Mouse (Mus musculus) liver, embryonic 13.5 days (tissue): ENCODE measurements around the gene B3galt6. TPM values are rescaled to one million over a fixed set of nuclear protein-coding genes. Genes with fewer than 3 reads are reported as not detected.
A peak's percentile ranks its signal among the peaks of the same experiment; 100 is the strongest.

Source experiments
- ATAC-seq: fragments of 200-750 bp; cut with Nextera tagmentation; 2 replicates; pipeline ENCODE4 v1.8.0; 2017; ENCODE audit warnings: low read depth, mild to moderate bottlenecking, moderate number of reproducible peaks, moderate library complexity
- DNase-seq: peaks from one replicate; pipeline ENCODE4 v3.0.0; 2022
- H3K27ac ChIP-seq: fragments of 300-500 bp; sonication (generic); 2 replicates; pipeline ENCODE4 v1.5.1; 2015; ENCODE audit warnings: moderate library complexity, mild to moderate bottlenecking, inconsistent platforms
- H3K27me3 ChIP-seq: fragments of 300-500 bp; sonication (generic); 2 replicates; pipeline ENCODE4 v1.6.1; 2015; ENCODE audit warnings: mild to moderate bottlenecking, inconsistent platforms
- H3K36me3 ChIP-seq: fragments of 300-500 bp; sonication (generic); 2 replicates; pipeline ENCODE4 v1.6.1; 2015; ENCODE audit warnings: mild to moderate bottlenecking, inconsistent platforms
- H3K4me1 ChIP-seq: fragments of 300-500 bp; sonication (generic); replicated peaks from 2 replicates; pipeline ENCODE4 v1.6.1; 2015; ENCODE audit warnings: inconsistent platforms
- H3K4me2 ChIP-seq: fragments of 300-500 bp; sonication (generic); 2 replicates; pipeline ENCODE4 v1.6.1; 2015; ENCODE audit warnings: inconsistent platforms, mild to moderate bottlenecking, moderate library complexity
- H3K4me3 ChIP-seq: fragments of 300-500 bp; sonication (generic); replicated peaks from 2 replicates; pipeline ENCODE4 v1.5.1; 2015; ENCODE audit warnings: mild to moderate bottlenecking, inconsistent platforms
- H3K9ac ChIP-seq: fragments of 300-500 bp; sonication (generic); 2 replicates; pipeline ENCODE4 v1.6.1; 2015; ENCODE audit warnings: mild to moderate bottlenecking, inconsistent platforms
- H3K9me3 ChIP-seq: fragments of 300-500 bp; sonication (generic); replicated peaks from 2 replicates; pipeline ENCODE4 v1.6.1; 2016; ENCODE audit warnings: inconsistent platforms
- WGBS: fragments of 180-500 bp; shearing (Covaris S2); methylation state at CpG from one replicate; pipeline ENCODE4 v1.1.7; 2015; ENCODE audit not compliant: insufficient replicate concordance; 5-methylcytosine and 5-hydroxymethylcytosine counted together
- polyA plus RNA-seq: library from polyadenylated mRNA; unstranded; fragments of >200 nt; fragmentation: Nextera tagmentation; extraction: Ambion mirVana; gene quantifications from 2 replicates; pipeline ENCODE4 v1.2.1, GENCODE M21; 2015

The B3galt6 gene
- polyA plus RNA-seq, 1 experiment from 2014 or later = 6.2 TPM

DNA sequence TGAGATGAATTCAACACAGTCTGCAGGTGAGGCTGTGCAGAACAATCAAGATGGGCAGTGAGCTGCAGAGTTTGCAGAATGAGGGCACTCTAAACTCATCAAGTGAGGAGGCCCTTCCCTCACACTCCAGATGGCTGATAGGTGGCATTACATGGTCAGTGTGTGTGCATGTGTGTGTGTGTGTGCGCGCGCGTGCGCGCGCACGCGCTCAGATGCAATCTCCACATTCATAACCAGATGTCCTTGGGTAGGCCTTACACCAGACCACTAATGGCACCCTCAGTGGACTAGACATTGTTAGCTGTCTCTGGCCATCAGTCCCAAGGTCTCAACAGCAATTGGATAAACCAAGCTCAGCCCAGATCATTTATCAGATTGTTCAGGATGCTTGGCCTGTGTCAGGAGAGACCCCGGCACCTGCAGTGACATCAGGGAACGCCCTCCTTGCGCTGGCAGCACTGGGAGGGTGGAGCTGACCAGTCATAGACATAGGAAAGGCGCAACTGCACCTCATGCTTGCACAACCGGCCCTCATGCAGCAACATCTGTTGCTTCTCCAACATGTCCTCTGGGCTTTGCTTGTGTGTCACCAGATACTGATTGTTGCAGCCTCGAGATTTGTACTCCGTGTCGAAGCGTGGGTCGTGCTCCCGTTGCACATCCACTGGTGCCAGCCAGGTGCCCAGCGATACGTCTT, 1.1 kb downstream of the B3galt6 start:
- no peak for ATAC-seq
- H3K27me3 ChIP-seq = no peaks in the 10 kb centered on the region
- DNase-seq = peak; percentile 51

DNA sequence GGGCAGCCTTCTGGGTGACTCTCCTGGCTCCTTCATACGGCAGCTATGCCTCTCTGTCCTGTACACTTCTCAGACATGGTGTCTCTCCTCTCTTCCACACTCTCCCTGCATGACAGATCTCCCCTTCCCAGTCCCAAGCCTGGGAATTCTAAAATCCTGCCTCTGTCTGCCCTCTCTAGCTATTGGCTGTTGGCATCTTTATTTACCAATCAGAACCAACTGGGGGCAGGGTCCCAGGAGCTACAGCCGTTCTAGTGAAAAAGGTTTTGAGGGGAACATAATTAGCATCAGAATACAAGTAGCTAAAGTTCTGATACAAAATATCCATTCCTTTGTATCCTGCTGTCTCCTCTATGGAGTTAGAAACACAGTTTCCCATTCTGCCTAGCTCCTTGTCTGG, 8.7 kb downstream of the B3galt6 start:
- ATAC-seq (no peak), DNase-seq (no peak)
- 23% methylated on average over 2 of the region's 2 CpGs for WGBS
- H3K4me2 ChIP-seq = no peak overlapping the region
- no peaks in the 10 kb centered on the region for H3K36me3 ChIP-seq
- H3K9ac ChIP-seq = no peak overlapping the region
- peaks cover 31% of the 10 kb centered on the region for H3K4me1 ChIP-seq
- peaks cover 7% of the 10 kb centered on the region for H3K27me3 ChIP-seq
- H3K27ac ChIP-seq = no peak overlapping the region
- no peak overlapping the region for H3K4me3 ChIP-seq
- no peaks in the 10 kb centered on the region for H3K9me3 ChIP-seq

More for the DNA sequence above, 1.1 kb downstream of the B3galt6 start:
- Histone ChIP-seq H3K9ac (peak overlapping the region; percentile 84), H3K9me3 (no peaks in the 10 kb centered on the region), H3K27ac (peak overlapping the region; percentile 89), H3K4me2 (peak overlapping the region; percentile 100), H3K4me1 (peaks cover 73% of the 10 kb centered on the region), H3K36me3 (peaks cover 12% of the 10 kb centered on the region), H3K4me3 (peak overlapping the region; percentile 85)
- 67% methylated on average over 22 of the region's 22 CpGs for WGBS

DNA sequence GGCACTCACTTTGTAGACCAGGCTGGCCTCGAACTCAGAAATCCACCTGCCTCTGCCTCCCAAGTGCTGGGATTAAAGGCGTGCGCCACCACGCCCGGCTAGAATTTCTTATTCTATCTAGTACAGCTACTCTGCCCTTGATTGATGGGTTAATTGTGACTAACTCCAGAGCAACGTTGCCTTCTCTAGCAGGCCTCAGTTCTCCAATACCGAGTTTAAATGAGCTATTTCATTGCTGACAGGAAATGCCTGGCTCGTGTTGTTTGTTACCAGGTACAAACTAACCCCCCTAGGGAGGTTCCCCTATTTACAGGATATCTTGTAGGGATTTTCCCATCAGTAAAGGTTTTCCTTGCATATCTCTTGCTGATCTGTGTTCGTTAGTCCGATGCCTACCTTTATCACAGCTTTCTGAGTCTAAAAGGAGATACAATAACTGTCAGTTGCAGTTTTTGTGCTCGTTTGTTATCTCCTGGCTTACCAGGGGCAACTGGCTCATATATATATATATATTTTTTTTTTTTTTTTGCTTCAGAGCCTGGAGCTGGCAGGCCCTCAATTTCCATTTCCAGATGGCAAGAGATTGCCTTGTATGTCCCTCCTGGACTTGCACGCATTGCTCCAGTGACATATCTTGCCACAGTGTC, 10.9 kb downstream of the B3galt6 start:
- no peak overlapping the region for H3K4me3 ChIP-seq
- H3K9ac ChIP-seq = no peak overlapping the region
- no peaks in the 10 kb centered on the region for H3K36me3 ChIP-seq
- no peaks in the 10 kb centered on the region for H3K9me3 ChIP-seq
- peak; percentile 20; the same call in 1 of the 2 replicates for ATAC-seq
- H3K27ac ChIP-seq = no peak overlapping the region
- no peak overlapping the region for H3K4me2 ChIP-seq
- H3K4me1 ChIP-seq = peaks cover 16% of the 10 kb centered on the region
- WGBS = 43% methylated on average over 12 of the region's 12 CpGs
- DNase-seq = no peak
- H3K27me3 ChIP-seq = peaks cover 7% of the 10 kb centered on the region

DNA sequence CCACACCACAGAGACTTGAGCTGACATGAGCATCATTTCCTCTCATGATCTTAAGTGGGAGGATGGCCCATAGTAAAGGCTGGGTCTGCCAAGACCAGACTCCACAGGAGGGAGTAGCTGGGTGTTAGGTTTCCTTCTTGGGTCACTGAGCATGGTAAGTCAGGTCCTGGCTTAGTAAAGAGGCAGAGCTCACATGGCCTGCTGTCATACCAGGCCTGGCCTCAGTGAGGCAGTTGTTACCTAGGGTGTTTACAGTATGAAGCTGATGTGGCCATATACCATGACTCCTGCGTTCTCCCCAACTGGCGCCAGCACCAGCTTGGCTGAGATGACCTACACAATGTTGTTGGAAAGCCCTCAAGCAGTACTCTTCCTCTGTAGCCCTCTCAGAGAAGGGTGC, 19.2 kb downstream of the B3galt6 start:
- no peaks in the 10 kb centered on the region for H3K27me3 ChIP-seq
- 76% methylated on average over 2 of the region's 2 CpGs for WGBS
- no peak overlapping the region for H3K4me2 ChIP-seq
- ATAC-seq (no peak), DNase-seq (no peak)
- no peak overlapping the region for H3K9ac ChIP-seq
- H3K36me3 ChIP-seq = no peaks in the 10 kb centered on the region
- H3K9me3 ChIP-seq = no peaks in the 10 kb centered on the region
- H3K27ac ChIP-seq = no peak overlapping the region
- H3K4me1 ChIP-seq = peaks cover 24% of the 10 kb centered on the region
- no peak overlapping the region for H3K4me3 ChIP-seq

DNA sequence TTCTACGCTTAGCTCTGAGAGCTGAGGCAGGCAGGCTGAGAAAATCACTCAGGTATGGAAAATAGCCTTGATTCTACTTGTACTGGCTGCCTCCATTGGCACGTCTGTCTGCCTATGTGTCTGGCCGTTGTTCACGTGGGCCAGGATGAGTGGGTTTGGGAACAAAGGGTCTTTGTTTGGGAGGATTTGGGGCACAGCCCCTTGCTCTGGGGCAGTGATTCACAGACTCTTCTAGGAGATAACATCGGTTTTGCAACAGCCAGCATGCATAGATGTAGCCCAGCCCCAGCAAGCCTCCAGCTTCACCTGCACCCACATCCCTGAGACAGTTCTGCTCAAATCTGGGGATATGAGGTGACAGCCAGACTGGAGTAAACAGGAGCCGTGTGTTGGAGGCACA, 19.8 kb downstream of the B3galt6 start:
- no peaks in the 10 kb centered on the region for H3K9me3 ChIP-seq
- no peaks in the 10 kb centered on the region for H3K36me3 ChIP-seq
- peaks cover 28% of the 10 kb centered on the region for H3K4me1 ChIP-seq
- no peaks in the 10 kb centered on the region for H3K27me3 ChIP-seq
- DNase-seq (no peak), ATAC-seq (no peak)
- H3K4me3 ChIP-seq = no peak overlapping the region
- no peak overlapping the region for H3K9ac ChIP-seq
- H3K4me2 ChIP-seq = no peak overlapping the region
- 78% methylated on average over 6 of the region's 6 CpGs for WGBS
- H3K27ac ChIP-seq = no peak overlapping the region

DNA sequence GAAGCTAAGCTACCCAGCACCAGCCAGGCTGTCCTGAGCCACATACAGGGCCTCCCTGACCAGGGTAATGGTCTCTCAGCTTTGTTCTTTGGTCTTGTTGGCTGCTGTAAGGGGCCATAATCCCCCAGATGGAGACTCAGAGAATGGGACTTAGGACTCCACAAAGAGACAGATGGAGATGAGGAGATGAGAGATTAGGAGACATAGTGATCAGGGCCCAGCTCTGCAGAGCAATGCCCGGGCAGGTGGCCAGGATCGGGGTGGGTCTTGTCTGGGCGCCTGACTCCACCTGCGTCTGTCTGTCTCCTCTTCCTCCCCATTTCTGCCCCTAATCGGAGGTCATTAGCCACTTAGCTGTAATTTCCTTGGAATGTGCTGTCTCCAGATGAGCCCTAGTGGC, 22.2 kb downstream of the B3galt6 start:
- WGBS = 76% methylated on average over 5 of the region's 5 CpGs
- H3K9ac ChIP-seq = no peak overlapping the region
- DNase-seq (no peak), ATAC-seq (no peak)
- H3K36me3 ChIP-seq = peaks cover 14% of the 10 kb centered on the region
- no peak overlapping the region for H3K4me3 ChIP-seq
- no peak overlapping the region for H3K4me2 ChIP-seq
- H3K27ac ChIP-seq = no peak overlapping the region
- H3K27me3 ChIP-seq = no peaks in the 10 kb centered on the region
- no peaks in the 10 kb centered on the region for H3K9me3 ChIP-seq
- H3K4me1 ChIP-seq = peaks cover 40% of the 10 kb centered on the region

DNA sequence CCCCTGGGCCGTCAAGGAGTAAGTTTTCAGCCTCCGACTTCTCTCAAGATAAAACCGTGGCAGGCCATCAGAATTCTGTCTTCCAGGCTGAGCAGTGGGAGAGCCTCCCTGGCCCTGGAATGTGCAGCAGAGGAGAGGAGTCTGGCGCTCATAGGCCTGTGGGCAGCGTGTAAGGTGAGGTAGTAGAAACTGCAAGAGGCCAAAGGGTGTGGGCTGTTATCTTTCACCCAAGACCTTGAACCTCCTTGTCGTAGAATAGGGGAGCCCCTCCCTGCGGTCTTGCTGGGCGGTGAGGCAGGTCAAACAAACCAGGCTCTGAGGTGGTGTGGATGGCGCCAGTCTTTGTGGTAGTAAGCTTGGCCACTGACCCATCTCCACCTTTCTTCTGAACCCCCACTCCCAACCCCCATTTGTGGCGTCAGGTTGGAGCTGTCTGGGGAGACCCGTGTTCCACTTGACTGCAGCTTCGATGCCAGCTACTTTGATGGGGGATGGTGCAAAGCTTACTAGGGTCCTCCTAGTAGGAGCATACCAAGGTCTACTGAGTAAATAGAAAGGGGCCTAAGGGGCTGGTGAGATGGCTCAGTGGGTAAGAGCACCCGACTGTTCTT, 23.3 kb downstream of the B3galt6 start:
- peak; percentile 89 for ATAC-seq
- Histone ChIP-seq H3K27me3 (no peaks in the 10 kb centered on the region), H3K4me2 (peak overlapping the region; percentile 51), H3K4me3 (peak overlapping the region; percentile 8; the same call in 1 of the 2 replicates), H3K36me3 (peaks cover 23% of the 10 kb centered on the region), H3K27ac (peak overlapping the region; percentile 75), H3K4me1 (peaks cover 51% of the 10 kb centered on the region), H3K9ac (peak overlapping the region; percentile 12; the same call in 1 of the 2 replicates), H3K9me3 (no peaks in the 10 kb centered on the region)
- 40% methylated on average over 13 of the region's 13 CpGs for WGBS
- peak; percentile 50 for DNase-seq

DNA sequence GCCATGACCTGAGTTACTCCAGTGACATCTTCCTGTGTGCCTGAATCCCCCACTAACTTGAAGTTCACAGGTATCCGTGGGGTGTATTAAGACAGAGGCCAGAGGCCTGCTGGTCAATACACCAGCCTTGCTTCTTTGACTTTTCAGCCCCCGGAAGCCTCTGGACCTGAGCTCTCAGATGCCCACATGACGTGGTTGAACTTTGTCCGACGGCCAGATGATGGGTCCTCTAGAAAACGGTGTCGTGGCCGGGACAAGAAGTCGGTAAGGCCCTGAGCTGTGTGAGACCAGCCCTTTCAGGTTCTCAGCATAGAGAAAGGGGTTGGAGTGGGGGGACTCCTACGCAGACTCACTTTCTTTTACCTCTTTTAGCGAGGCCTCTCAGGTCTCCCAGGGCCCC, 28.1 kb downstream of the B3galt6 start:
- no peak for DNase-seq
- no peaks in the 10 kb centered on the region for H3K9me3 ChIP-seq
- WGBS = 83% methylated on average over 11 of the region's 11 CpGs
- peak overlapping the region; percentile 70; the same call in 1 of the 2 replicates for H3K4me3 ChIP-seq
- H3K27me3 ChIP-seq = no peaks in the 10 kb centered on the region
- peak overlapping the region; percentile 85 for H3K27ac ChIP-seq
- peak overlapping the region; percentile 89 for H3K4me2 ChIP-seq
- peaks cover 31% of the 10 kb centered on the region for H3K36me3 ChIP-seq
- peaks cover 72% of the 10 kb centered on the region for H3K4me1 ChIP-seq
- no peak for ATAC-seq
- peak overlapping the region; percentile 84 for H3K9ac ChIP-seq

DNA sequence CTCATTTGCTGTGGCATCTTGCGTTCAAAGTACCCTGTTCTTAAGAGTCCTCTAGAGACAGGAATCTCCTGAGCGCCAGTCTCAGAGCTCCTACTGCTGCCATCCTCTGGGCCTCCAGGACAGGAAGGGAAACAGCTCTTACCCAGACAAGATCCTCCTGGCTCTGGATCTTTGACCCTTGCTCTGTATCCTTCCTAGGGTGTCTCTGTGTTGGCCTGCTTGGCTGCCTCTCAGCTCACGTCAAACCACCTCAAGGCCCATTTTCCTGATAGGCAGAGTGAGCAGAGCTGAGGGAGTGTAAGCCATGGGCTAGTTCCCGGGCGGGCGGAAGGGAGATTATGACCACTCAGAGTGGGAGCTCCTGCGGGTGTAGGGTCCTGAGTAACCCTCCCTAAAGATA, 29.3 kb downstream of the B3galt6 start:
- peak overlapping the region; percentile 70 for H3K4me3 ChIP-seq
- ATAC-seq = no peak
- 46% methylated on average over 7 of the region's 7 CpGs for WGBS
- H3K36me3 ChIP-seq = peaks cover 39% of the 10 kb centered on the region
- peak overlapping the region; percentile 89 for H3K4me2 ChIP-seq
- H3K27me3 ChIP-seq = no peaks in the 10 kb centered on the region
- peak overlapping the region; percentile 85 for H3K27ac ChIP-seq
- H3K9ac ChIP-seq = peak overlapping the region; percentile 84
- DNase-seq = no peak
- peaks cover 60% of the 10 kb centered on the region for H3K4me1 ChIP-seq
- no peaks in the 10 kb centered on the region for H3K9me3 ChIP-seq

DNA sequence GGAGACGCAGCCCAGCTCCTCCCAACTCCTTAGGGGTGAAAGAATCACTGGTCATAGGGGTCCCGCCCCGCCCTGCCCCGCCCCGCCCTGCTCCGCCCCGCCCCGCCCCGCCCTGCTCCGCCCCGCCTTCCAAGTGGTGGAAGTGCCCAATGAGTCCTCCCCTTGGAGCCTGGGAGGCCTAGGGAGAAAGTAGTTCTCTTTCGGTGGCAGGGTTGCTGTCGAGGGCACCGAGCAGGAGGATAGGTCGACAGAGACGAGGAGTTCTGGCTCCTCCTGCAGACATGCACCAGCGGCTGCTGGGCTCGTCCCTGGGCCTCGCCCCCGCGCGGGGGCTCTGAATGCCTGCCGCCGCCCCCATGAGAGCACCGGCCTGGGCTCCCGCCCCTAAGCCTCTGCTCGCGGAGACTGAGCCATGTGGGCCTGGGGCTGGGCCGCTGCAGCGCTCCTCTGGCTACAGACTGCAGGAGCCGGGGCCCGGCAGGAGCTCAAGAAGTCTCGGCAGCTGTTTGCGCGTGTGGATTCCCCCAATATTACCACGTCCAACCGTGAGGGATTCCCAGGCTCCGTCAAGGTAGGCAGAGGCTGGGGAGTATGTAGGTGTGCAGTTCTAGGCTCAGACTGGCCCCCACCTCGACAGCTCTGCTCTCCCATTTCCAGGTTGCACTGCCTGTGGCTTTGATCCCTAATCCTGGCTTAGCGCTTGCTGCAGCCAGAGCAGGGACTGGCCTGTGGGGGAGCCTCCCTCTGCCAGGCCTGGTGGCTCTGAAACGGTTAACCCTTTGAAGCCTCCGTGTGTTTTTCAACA, 30.1 kb downstream of the B3galt6 start, which contains the start of gene C1qtnf12:
Gene C1qtnf12 (plus strand): TSS at position 152 of the 805 bp plus-strand sequence.
- H3K27me3 ChIP-seq = no peaks in the 10 kb centered on the region
- peak within 1 kb of the TSS; percentile 70 for H3K4me3 ChIP-seq
- peak within 1 kb of the TSS; percentile 89 for H3K4me2 ChIP-seq
- H3K4me1 ChIP-seq = peaks cover 54% of the 10 kb centered on the region
- H3K27ac ChIP-seq = peak within 1 kb of the TSS; percentile 85
- H3K36me3 ChIP-seq = peaks cover 45% of the 10 kb centered on the region
- peak within 1 kb of the TSS; percentile 84 for H3K9ac ChIP-seq
- ATAC-seq (peak; percentile 88), DNase-seq (peak; percentile 64)
- WGBS = 1% methylated on average over 39 of the region's 42 CpGs
- no peaks in the 10 kb centered on the region for H3K9me3 ChIP-seq

DNA sequence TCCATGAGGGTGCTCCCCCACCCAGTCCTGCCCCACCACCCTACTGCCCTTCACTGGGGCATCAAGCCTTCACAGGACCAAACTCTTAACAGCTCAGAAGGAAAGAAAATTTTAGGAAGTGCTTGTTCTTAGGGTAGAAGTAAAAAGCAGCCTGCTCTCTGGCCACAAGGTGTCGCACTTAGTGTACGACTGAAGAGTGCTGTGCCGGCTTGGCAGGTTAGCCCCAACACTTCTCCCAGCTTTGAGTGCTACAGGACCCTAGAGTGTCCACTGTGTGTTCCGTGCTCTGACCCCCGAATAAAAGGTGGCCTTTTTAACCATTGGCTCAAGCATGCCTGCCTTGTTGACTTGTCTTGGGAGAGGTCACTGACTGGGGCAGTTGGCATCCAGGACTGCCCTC, 33.2 kb downstream of the B3galt6 start:
- no peak overlapping the region for H3K9ac ChIP-seq
- H3K9me3 ChIP-seq = no peaks in the 10 kb centered on the region
- DNase-seq (peak; percentile 67), ATAC-seq (no peak)
- no peak overlapping the region for H3K27ac ChIP-seq
- H3K4me3 ChIP-seq = no peak overlapping the region
- H3K4me1 ChIP-seq = peaks cover 36% of the 10 kb centered on the region
- no peaks in the 10 kb centered on the region for H3K27me3 ChIP-seq
- WGBS = 6% methylated on average over 5 of the region's 5 CpGs
- H3K4me2 ChIP-seq = no peak overlapping the region
- H3K36me3 ChIP-seq = peaks cover 51% of the 10 kb centered on the region
